Mouse (Mus musculus): ENCODE measurements at regions not wholly inside any gene's neighbourhood (a gene's known extent, or its start where the extent isn't known, plus 50 kb on each side); places are given as distances from the start of the nearest gene placed in this dataset.

DNA sequence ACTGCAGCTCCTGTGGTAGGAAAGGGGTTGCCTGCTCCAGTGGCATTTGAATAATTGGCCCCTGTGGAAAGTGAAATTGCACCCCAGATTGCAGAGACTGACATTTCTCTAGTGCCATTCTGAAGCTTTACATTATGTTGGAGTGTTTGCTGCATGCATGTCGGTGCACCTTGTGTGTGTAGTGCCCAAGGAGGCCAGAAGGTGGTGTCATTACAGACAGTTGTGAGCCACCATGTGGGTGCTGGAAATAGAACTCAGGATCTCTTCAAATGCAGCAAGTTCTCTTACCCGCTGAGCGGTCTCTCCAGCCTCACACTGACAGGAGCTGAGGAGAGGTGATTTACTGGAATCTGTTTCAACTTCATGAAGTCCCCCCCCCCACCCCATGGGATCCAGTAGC is 60.3 kb upstream of the Cdh4 start:
- TF ChIP-seq CTCF (IDR thresholded peaks at IDR 0.05; ENCODE audit: low read depth) = no peak
- TF ChIP-seq EP300 (optimal IDR thresholded peaks at IDR 0.05) = no peak
